Mouse (Mus musculus) ES-E14 (cell line): ENCODE measurements at regions not wholly inside any gene's neighbourhood (a gene's known extent, or its start where the extent isn't known, plus 50 kb on each side); places are given as distances from the start of the nearest gene placed in this dataset.

Experiments
- CHD2 ChIP-seq: IDR thresholded peaks from 2 replicates; pipeline ENCODE4 v1.6.1; 2014; ENCODE audit warnings: mild to moderate bottlenecking, low read depth, low read length, inconsistent platforms
- ZC3H11A ChIP-seq: IDR thresholded peaks from 2 replicates; pipeline ENCODE4 v1.6.1; 2012; ENCODE audit warnings: low read depth, mild to moderate bottlenecking, inconsistent platforms, low read length, borderline replicate concordance

DNA sequence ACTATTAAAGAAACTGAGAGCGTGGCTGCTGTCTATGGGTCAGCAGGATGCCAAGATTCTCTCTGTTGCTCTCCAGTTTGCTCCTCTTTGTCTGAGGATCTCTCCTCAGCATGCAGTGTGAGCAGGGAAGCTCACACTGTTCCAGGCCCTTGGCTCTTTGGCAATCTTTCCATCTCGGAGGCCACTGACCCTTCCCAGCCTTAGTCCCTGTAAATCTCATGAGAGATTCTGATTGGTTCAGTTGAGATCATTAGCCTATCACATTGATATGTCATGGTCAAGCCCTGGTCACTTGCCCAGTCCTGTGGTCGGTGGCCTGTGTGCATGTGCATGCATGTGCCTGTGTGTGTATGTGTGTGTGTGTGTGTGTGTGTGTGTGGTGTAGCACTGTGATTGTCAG lies 82.1 kb downstream of the Fam76b start:
- no peak for TF ChIP-seq CHD2
- no peak for TF ChIP-seq ZC3H11A
